Mouse (Mus musculus) frontal cortex, postnatal 14 days (tissue): ENCODE results near the gene Elp4.

Experiments
- DNase-seq, 2 experiments: peaks; one replicate each; pipeline ENCODE4 v3.0.0; 2022; ENCODE audit warnings: low spot score in 2 of 2

Elp4 gene

DNA sequence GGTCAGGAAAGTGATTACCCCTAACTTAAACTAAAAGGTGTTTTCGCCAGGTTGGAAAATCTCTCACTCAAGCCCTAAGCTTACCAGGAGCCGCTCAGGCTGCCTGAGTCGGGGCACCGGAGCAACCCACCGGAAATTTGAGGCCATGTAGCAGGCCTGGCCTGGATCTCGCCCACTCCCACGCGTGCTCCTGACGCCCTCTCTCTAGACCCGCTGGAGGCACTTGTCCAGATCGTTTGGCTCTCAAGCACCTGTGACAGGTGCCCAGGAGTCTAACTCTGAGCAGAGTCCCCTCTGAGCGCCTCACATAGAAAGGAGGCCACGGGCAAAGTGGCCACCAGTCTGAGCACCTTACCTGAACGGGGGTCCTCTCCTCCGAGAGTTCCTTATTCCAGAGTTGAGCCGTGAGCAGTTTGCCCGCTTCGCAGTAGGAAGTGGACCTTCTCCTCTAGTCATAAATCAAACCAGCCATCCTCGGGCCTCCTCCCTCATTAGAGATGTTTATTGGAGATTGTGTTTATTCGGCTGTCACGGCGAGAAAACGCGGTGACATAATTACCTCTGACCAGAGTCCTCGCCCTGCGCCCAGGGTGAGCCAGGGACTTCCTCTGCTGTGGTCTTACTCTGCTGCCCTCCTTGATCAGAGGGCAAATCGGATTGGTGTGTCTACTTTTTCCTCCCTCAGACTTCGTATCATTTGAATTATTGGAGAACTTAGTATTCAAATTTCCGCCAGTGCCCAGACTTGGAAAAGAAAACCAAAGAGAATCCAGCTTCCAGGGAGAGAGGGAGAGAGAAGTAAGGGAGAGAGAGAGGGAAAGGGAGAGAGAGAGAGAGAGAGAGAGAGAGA, 234.3 kb downstream of the Elp4 start:
- no peak for DNase-seq

DNA sequence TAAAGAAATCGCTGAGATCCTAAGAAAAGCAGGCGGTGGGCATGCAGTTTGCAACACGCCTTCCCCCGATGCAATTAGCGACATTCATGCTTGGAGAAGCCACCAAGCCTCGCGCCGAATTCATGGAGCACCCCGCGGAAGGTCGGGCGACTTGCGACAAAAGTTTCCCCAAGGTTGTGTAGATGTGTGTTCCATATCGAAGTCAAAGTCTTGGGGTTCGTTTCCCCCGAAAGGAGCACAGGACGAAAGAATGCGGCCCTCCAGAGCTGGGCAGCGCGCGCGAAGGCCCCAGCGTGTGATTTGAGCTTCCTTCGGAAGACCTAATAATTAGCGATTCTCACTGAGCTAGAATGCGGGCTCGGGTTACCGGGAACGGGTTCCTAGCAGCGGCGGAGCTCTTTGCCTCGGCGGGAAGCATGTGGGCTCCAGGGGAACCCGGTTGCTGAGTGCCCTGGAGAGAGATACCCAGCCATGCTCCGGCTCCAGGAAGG, 234.9 kb downstream of the Elp4 start:
- no peak for DNase-seq

DNA sequence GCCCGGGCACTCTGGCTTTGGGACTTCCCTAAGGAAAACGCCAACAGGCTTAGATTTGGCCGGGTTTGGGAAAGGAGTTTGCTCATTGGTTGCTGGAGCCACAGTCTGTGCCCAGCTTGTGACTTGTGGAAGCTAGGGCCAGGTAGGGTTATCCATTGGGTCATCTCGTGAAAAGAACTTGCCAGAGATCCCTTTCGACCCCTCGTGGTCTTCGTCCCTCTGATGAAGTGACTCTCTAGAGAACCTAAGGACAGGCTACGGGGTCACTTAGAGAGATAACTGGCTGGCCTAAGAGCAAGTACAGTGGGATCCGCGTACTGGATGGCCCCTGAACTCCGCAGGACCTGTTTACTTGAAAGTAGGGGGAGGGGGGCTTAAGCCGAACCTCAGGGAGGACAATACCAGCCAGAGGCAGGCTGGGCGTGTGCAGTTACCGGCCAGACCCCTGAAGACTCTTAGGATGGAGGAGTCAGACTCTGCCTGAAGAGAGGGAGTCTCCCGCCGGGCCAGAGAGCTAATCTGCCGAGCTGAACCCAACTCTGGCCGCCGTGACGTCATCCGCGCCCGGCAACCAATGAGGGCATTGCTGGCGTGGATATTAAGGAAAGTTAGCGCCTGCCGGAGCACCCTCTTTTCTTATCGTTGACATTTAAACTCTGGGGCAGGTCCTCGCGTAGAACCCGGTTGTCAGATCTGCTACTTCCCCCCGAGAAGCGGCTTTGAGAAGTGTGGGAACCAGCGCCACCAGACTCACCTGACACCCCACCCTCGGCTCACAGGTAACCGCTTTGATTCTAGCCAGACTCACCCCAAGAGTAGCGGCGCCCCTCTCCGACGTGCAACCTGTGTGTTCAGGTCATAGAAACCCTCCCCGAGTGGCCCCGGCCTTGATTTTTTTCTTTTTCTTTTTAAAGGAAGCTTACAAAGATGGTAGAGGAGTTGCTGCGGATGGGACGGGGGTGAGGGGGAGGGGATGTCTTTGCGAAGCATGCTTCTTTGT, 235.8 kb downstream of the Elp4 start, which contains the start of gene Pax6:
Gene Pax6 (plus strand): TSS at position 630 of the 1,000 bp plus-strand sequence.
- DNase-seq, result no peak

DNA sequence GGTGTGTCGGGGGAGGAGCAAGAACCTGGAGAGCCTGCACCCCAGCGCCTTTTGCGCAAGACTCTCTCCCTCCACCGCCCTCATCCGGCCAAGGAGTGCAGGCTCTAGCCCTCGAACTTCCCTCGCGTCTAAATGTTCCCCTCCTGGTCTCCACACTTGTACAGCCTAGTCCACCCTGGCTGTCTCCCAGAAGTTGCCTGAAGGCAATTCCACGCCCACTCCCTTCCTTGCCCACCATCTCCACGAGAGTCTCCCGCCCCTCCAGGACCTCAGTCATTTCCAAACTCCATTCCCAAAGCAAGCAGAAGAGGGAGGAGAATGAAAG, 236.8 kb downstream of the Elp4 start:
- DNase-seq, result no peak

DNA sequence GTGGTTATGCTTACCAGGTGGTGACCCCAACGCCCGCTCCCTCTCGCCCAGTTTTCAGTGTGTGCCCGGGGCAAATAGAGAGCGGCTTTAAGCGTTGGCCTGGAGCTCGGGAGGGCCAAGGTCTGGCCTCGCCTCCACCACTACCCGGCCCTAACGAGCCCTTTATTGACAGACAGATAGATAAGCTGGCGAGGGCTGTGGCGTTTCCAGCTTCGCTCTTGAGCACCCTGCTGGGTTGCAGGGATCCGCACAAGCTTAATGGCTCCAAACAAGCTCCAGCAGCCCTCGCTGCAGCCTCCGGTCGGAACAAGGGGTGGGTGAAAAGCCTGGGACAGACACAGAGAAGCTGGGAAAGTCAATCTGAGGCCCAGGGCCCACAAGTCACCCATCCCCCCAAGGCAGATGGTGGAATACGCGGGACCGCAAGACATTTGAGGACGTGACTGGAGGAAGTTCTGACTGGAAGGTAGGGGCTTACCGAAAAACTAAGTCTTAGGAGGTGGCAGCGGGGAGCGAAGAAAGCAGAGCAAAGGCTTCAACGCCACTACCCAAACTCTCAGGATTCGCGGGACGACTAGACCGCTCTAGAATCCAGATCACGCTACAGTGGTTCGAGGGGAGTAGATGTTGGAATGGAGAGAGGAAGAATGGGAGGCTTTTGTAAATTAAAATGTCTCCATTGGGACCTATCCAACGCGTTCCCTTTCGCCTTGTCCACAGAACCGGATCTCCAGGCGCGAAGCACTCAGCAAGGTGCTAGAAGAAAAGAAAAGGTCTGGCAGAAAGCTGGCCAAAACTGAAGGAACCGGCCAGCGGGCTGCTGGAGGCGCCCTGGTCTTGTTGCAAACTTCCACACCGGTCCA, 237.4 kb downstream of the Elp4 start:
- DNase-seq, result no peak

DNA sequence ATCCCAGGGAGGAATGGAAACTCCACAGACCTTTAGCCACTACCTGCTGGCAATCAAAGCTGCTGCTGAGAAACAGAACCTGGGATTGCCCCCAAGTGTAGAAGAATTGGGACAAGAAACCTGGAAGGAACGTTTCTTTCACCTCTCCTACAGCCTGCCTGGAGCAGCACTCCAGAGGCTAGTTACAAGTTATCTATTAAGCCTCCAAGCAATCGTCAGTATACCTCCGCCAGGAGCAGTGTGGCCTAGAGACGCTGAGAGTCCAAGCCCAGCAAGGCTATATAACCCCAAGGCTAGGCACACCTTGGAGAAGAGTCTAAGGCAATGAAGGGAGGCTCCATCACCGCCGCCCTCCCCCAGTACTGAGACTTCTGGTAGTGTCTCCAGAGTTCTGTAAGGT, 238.0 kb downstream of the Elp4 start:
- no peak for DNase-seq

DNA sequence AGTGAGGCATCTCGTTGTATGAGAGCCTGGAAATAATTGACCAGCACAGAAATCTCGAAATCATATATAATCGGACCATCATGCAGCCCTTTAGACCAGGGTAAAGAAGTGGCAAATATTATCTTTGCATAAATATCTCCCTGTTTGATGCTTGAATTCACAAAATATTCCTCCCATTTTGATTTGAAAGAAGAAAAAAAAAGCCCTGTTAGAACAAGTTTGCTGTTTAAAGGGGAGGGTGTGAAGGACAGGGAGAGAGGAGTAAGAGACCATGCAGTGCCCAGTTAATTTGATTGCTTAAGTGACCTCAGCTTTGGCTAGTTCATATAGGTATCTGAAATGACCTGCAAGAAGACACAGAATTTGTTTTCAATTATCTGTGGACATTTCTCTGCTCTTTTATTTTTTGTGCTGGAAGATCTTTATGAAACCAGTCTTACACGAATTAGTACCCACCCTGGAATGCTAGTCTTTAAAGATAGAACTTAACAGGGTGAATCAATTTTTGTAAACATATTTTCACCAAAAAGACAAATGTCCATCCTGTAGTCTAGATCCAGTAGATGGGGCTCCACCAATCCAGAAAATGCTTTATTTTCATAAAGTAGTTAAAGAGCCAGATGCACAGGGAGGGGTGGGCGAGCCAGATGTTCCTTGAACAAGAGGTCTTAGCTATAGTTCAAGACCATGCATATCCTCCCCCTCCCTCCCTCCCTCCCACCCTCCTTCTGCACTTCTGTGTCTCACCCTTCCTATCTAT, 238.7 kb downstream of the Elp4 start:
- DNase-seq, result no peak

DNA sequence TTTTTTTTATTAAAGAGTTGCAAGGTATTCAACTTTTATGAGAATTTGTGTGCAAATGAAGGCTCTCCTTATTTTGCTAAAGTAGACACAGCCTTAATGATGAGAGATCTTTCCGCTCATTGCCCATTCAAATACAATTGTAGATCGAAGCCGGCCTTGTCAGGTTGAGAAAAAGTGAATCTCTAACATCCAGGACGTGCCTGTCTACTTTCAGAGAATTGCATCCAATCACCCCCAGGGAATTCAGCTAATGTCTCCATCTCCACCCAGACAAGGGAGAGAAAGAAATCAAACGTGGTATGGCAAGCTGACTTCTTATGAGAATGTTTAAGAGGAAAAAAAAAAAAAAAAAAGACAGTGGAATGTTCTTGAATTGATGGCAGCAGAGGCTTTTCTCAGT, 239.4 kb downstream of the Elp4 start:
- no peak for DNase-seq

DNA sequence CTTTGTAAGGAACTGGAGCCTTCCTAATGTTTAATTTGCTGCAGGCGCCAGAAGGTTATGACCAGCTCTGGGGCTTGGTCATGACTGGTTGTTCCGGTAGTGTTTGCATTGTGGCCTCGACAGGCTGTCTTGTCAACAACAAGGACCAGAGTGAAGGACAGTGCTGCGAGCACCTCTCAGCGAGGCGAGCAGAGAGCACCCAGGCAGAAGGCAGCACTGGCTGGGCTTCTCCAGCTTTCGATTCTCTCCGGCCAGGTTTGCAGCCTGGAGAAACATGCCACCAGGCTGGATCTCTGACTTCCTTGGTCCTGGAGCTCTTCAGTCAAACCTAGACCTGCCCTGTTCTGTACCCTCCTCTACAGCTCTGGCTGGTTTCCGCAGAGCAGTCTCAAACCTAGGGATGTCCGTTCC, 241.3 kb downstream of the Elp4 start:
- no peak for DNase-seq

DNA sequence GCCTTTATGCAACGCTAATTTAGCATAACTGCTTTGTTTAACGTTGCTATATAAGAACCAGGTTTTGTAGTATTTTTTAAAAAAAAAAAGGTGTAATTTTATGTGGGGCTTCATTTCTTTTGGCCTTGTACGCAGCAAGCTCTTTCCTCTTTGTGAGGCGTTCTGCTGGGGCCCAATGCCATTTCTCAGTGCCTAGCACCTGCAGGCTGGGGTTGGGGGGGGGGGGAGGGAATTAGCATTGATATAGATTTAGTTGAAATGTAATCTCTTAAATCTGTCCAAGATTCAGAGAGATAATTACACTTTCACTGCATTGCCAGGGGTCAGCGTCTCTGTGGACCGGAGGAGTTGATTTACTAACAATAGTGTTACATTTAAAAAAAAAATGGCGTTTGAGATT, 241.8 kb downstream of the Elp4 start:
- DNase-seq, result no peak

DNA sequence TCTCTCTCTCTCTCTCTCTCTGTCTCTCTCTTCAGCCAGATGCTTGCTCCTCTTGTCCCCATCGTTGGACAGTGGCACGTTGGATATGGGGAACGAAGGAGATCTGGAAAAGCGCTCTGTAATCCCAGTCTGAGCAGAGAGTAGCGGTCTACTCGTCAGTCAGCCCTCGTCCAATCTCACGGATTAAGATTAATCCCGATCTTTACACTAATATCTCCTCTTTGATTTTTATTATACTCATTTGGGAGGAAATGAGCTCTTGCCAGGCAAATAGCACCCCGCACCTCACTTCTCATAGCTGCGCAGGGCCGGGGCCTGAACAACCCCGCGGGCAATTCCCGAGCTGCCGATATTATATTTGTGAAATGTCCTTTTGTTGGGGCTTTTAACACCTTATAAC, 242.2 kb downstream of the Elp4 start:
- DNase-seq, result no peak

DNA sequence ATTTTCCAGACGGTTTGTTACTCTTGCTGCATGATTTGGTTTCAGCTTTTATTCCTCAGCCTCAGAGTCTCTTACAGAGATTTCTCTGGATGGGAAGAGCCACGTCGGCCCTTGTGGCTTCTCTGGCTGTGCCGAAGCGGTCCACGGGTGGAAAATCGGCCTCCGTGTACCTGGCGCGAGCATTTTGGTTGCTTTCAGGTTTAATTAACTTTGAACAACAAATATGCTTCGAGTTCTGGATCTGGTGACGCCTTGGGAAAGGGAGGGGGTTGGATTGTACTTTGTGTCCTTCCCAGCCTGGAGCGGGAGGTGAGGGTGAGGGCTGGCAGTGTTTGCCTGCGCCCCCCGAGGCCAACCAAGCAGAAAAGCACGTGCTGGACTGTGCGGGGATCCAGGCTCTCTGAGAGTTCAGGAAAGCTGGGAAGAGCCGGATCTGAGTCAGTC, 242.7 kb downstream of the Elp4 start:
- DNase-seq, result no peak

DNA sequence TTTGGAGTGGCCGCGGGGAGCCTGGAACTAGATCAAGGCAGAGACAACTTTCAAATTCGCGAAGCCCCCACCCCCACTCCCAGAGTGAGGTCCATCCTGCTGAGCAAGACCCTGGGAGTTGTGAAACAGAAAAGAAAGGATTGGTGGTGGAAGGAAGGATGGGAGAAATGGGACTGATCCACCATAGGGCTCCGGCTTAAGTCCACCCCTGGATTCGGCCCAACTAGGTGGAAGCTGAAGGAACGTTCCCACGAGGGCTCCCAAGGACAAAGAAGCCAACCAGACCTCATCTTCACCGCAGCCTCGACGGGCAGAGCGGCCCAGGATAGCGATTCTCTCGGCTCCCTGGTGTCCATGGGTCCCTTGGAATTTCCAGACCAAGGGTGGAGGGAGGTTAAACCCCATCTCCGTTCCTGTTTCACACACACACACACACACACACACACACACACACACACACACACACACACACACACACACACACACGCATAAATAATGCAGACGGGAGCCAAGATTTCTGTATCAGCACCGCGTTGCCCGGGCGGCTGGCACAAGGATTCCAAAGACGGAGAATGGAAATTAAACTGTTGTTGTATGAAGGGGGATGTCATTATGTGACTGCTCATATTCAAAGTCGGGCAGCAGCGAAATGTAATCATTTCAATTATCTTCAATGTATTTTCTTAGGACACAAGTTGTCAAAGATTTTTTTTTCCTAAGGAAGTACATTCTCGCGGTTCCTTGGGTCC, 243.3 kb downstream of the Elp4 start:
- DNase-seq, result no peak

DNA sequence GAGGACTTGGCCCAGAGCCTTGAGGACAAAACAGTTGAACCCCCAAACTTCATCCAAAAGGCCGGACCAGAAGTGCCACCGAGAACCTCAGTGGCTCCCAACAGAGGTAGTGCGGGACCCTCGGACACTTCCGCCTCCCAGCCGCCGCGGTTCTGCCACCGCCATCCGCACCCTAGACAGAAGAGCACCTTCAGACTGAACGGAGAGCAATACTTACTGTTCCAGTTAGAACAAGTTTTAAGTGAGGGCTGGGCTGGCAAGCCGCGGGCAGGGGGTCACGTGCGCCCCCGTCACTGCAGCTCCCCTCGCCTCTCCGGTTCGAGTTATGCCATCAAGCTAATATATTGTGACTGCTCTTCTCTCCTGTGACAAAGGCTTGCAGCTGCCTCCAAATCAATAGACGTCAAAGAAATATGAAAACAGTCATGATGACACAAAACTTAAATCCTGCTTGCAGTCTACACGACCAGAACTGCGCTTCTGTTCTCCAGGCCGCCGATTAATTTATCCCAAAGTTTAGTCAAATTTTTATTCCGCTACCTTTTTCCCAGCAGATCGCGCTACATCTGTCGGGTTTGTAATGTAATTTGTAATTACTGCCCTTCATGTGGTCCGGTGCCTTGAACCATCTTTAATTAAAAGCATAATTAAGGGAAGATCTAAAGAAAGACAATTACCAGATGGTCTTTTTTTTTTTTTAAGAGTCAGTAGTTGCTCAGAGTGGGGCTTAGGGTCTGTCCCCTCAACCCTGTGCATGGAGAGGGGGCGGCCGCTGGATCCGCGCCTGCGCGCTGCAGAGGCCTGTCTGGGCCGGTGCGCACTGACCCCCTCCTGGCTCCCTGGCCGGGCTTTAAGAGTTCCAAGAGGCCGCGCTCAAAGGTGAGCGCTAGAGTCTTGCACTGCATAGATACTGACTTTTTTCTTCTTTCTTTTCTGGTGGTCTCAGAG, 244.2 kb downstream of the Elp4 start:
- no peak for DNase-seq

DNA sequence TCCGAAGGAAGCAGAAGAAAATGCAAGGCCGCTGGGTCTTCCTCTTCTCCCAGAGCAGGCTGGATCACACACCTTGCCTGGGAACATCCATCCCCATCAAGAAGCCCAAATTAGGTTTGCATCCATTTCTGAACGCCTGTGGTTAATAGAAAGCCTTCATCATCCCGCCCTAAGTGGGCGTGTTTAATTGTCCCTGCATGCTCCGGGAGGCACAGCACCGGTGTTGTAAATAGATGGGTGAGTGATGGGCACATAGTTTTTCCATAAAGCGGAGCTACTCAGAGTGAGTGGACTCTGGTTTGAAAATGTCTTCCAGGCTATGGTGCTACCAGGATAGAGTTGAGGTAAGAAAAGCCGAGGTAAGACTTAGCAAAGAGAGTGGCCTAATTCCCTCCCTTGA, 245.0 kb downstream of the Elp4 start:
- DNase-seq, result no peak

DNA sequence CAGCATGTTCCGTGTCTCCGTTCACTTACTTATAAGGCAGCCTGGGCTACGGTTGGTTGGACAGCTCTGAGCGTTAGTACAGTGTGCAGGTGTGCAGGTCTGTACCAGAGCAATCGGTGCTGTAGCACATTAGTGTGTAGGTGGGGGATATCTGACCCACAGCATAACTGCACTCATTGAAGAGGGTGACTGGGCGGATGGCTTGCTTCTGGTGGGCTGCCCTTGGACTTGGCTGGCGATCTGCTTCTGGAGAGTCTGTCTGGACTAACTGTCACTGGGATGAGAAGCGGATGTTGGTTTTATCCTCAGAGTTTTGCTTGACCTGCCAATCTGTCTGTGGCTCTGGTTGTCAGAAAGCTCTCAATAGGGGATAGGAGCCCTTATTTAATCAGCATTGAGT, 247.9 kb downstream of the Elp4 start:
- DNase-seq, result no peak
